12 mouse cellular contexts compared by ENCODE assay signal in the genomic region with DNA sequence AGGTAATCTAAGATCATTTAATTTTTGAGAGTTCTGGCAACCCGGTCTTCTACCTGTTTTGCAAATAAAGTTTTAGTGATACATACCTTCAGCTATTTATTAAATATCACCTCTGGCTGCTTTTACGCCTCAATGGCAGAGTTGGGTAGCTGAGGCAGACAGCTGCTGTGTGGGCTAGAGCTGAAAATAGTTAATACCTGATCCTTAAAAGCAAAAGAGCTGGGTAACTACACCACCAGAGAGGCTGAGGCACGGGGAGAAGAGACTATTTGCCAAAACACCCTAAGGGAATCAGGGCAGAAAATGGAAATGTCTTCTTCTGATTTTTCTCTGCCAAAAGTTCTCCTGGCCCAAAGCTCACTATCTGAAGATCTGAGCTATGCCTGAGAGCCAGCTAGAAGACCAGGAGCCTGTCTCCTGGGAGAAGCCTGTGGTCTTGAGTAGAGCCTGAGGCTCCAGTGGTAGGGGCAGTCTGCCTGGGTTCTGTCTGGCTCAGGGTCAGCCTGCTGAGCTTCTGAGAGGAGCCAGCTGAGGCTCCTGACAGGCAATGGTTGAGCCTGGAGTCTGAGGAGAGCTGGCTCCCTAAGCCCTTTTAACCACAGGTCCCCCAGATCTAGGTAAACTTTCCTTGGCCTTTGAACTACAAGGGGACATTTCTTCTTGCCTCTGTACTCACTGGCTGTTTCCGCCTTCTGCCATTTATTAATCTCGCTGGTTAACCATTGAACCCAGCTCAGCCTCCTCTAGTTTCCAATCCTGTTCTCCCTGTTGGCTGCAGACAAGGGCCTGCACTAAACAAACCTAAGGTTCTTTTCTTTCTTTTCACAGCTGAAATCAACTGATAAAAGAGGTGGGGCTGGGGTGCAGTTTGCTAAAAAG.
DNase-seq lines count a peak whose midpoint lies in the region; ATAC-seq and TF ChIP-seq lines count a peak whose summit lies in the region.
"Had no signal": no experiment of that assay in that cellular context is flagged by ENCODE, and none has a peak within 500 bp of the region (broad histone marks: within the 10 kb centered on the region; RNA-seq: fewer than 3 reads in every experiment).

No protein-coding gene starts in this region.

- ATAC-seq in kidney, postnatal 0 days (replicated peaks; ENCODE audit: low FRiP score, low read depth) = peak; percentile 83
- ATAC-seq in lung, postnatal 0 days = peak; percentile 74
- no peak for ATAC-seq in megakaryocyte, adult 5-6 weeks (ENCODE audit: poor library complexity, severe bottlenecking)
- ATAC-seq: midbrain, embryonic 16.5 days had no signal

- H3K27ac ChIP-seq in MEL (ENCODE audit: control insufficient read depth, low read depth, low read length) = no peak overlapping the region
- peak overlapping the region; percentile 30; the same call in 1 of the 2 replicates for H3K27ac ChIP-seq in embryonic facial prominence, embryonic 10.5 days (replicated peaks)
- peak overlapping the region; percentile 90 for H3K27ac ChIP-seq in kidney, postnatal 0 days
- H3K27ac ChIP-seq in lung, postnatal 0 days (ENCODE audit: low read length) = peak overlapping the region; percentile 68
- H3K27ac ChIP-seq: forebrain, embryonic 12.5 days; hindbrain, embryonic 14.5 days; limb, embryonic 10.5 days had no signal

- no peaks in the 10 kb centered on the region; a peak in 1 of 4 replicates for H3K36me3 ChIP-seq in MEL (ENCODE audit: control insufficient read depth in 1 of 2, insufficient read depth in 2 of 2, low read length in 2 of 2)
- no peaks in the 10 kb centered on the region for H3K36me3 ChIP-seq in embryonic facial prominence, embryonic 10.5 days (replicated peaks)
- no peaks in the 10 kb centered on the region for H3K36me3 ChIP-seq in kidney, postnatal 0 days (ENCODE audit: insufficient read depth, low read length)
- no peaks in the 10 kb centered on the region for H3K36me3 ChIP-seq in lung, postnatal 0 days (ENCODE audit: insufficient read depth, low read length)
- H3K36me3 ChIP-seq: forebrain, embryonic 12.5 days; limb, embryonic 10.5 days had no signal

- no peak for TF ChIP-seq RAD21 in MEL (IDR thresholded peaks at IDR 0.05; ENCODE audit: low read depth, low read length)

- peak; percentile 32 for DNase-seq in MEL (ENCODE audit: low read depth, low spot score)
- no peak for DNase-seq in embryonic facial prominence, embryonic 10.5 days (ENCODE audit: low spot score)
- peak; percentile 57 for DNase-seq in kidney, postnatal 0 days (ENCODE audit: low spot score)
- DNase-seq in lung, postnatal 0 days (ENCODE audit: low spot score) = peak; percentile 49
- DNase-seq in neural tube, embryonic 10.5 days (ENCODE audit: extremely low spot score, low spot score) = no peak
- DNase-seq in left cerebral cortex, adult 11 months (ENCODE audit: low spot score) = no peak
- DNase-seq: adrenal gland, adult 8-10 months had no signal

- H3K9ac ChIP-seq in MEL (ENCODE audit: control insufficient read depth, low read depth, low read length, poor library complexity, severe bottlenecking) = no peak overlapping the region
- no peak overlapping the region for H3K9ac ChIP-seq in kidney, postnatal 0 days (ENCODE audit: low read depth, low read length)
- no peak overlapping the region for H3K9ac ChIP-seq in lung, postnatal 0 days (replicated peaks; ENCODE audit: low read depth)
- H3K9ac ChIP-seq: forebrain, embryonic 12.5 days; hindbrain, embryonic 14.5 days had no signal

- TF ChIP-seq EP300 in MEL (IDR thresholded peaks at IDR 0.05; ENCODE audit: low read depth in 1 of 2, low read length in 2 of 2) = no peak
- TF ChIP-seq EP300 in lung, postnatal 0 days (IDR thresholded peaks at IDR 0.05) = no peak

- H3K27me3 ChIP-seq in MEL (ENCODE audit: control insufficient read depth in 1 of 2, insufficient read depth in 2 of 2, low read length in 2 of 2) = no peaks in the 10 kb centered on the region; a peak in 2 of 4 replicates
- peaks cover 15% of the 10 kb centered on the region for H3K27me3 ChIP-seq in embryonic facial prominence, embryonic 10.5 days (replicated peaks; ENCODE audit: low read depth, poor library complexity, severe bottlenecking)
- H3K27me3 ChIP-seq in kidney, postnatal 0 days (ENCODE audit: insufficient read depth, low read length) = no peaks in the 10 kb centered on the region
- H3K27me3 ChIP-seq in lung, postnatal 0 days (replicated peaks; ENCODE audit: insufficient read depth, low read length) = no peaks in the 10 kb centered on the region
- H3K27me3 ChIP-seq: forebrain, embryonic 12.5 days had no signal

- no peak for TF ChIP-seq CTCF in MEL (IDR thresholded peaks at IDR 0.05 in 2 of 3, conservative IDR thresholded peaks at IDR 0.05 in 1 of 3; ENCODE audit: control insufficient read depth in 1 of 3, insufficient read depth in 1 of 3, low read depth in 2 of 3, low read length in 3 of 3, poor library complexity in 1 of 3, severe bottlenecking in 1 of 3)
- TF ChIP-seq CTCF in kidney, postnatal 0 days (IDR thresholded peaks at IDR 0.05; ENCODE audit: low read depth) = no peak
- no peak for TF ChIP-seq CTCF in lung, postnatal 0 days (IDR thresholded peaks at IDR 0.05)

- 73% methylated on average over 5 of the region's 5 CpGs for WGBS in embryonic facial prominence, embryonic 10.5 days
- 49% methylated on average over 5 of the region's 5 CpGs for WGBS in kidney, postnatal 0 days
- WGBS in lung, postnatal 0 days = 58% methylated on average over 5 of the region's 5 CpGs

- no peak overlapping the region for H3K4me2 ChIP-seq in kidney, postnatal 0 days (ENCODE audit: low read length)
- no peak overlapping the region for H3K4me2 ChIP-seq in lung, postnatal 0 days (replicated peaks; ENCODE audit: low read depth, low read length)
- H3K4me2 ChIP-seq: forebrain, embryonic 12.5 days; hindbrain, embryonic 14.5 days had no signal

- no peak overlapping the region for H3K4me3 ChIP-seq in MEL (ENCODE audit: control insufficient read depth in 1 of 2, insufficient read depth in 1 of 2, low read depth in 2 of 2, low read length in 2 of 2)
- H3K4me3 ChIP-seq in embryonic facial prominence, embryonic 10.5 days = no peak overlapping the region
- H3K4me3 ChIP-seq in kidney, postnatal 0 days (replicated peaks; ENCODE audit: low read depth, low read length) = no peak overlapping the region
- no peak overlapping the region for H3K4me3 ChIP-seq in lung, postnatal 0 days (ENCODE audit: low read depth, low read length)
- H3K4me3 ChIP-seq: forebrain, embryonic 12.5 days; limb, embryonic 10.5 days had no signal

- H3K79me2 ChIP-seq in MEL (ENCODE audit: control insufficient read depth, insufficient read depth, low read length, poor library complexity) = no peaks in the 10 kb centered on the region

- no peaks in the 10 kb centered on the region for H3K9me3 ChIP-seq in MEL (replicated peaks; ENCODE audit: insufficient read depth, low read length)
- 0 out of 2 replicates have a peak, but pooled peaks cover 5% of the 10 kb centered on the region for H3K9me3 ChIP-seq in embryonic facial prominence, embryonic 10.5 days
- H3K9me3 ChIP-seq in kidney, postnatal 0 days (replicated peaks; ENCODE audit: low read length) = no peaks in the 10 kb centered on the region
- H3K9me3 ChIP-seq in lung, postnatal 0 days (ENCODE audit: low read length) = no peaks in the 10 kb centered on the region
- H3K9me3 ChIP-seq: limb, embryonic 10.5 days had no signal

- no peaks in the 10 kb centered on the region for H3K4me1 ChIP-seq in MEL (ENCODE audit: control insufficient read depth in 1 of 2, insufficient read depth in 2 of 2, low read length in 2 of 2)
- H3K4me1 ChIP-seq in embryonic facial prominence, embryonic 10.5 days = peaks cover 9% of the 10 kb centered on the region
- H3K4me1 ChIP-seq in kidney, postnatal 0 days (replicated peaks; ENCODE audit: insufficient read depth, low read length) = peaks cover 9% of the 10 kb centered on the region
- no peaks in the 10 kb centered on the region for H3K4me1 ChIP-seq in lung, postnatal 0 days (ENCODE audit: insufficient read depth, low read depth, low read length)
- H3K4me1 ChIP-seq: forebrain, embryonic 12.5 days had no signal

- TF ChIP-seq POLR2A in MEL (IDR thresholded peaks at IDR 0.05; ENCODE audit: control insufficient read depth in 1 of 2, insufficient read depth in 1 of 2, low read depth in 1 of 2, low read length in 2 of 2, poor library complexity in 1 of 2) = no peak

TF ChIP-seq in MEL, 35 proteins besides CTCF, POLR2A, EP300 and RAD21:
- TF ChIP-seq SMC3 (IDR thresholded peaks at IDR 0.05; ENCODE audit: low read depth, low read length) (no peak), GABPA (IDR thresholded peaks at IDR 0.05; ENCODE audit: low read depth, low read length) (no peak), NRF1 (IDR thresholded peaks at IDR 0.05; ENCODE audit: insufficient read depth, low read depth, low read length, poor library complexity, severe bottlenecking) (no peak), GATA1 (IDR thresholded peaks at IDR 0.05; ENCODE audit: low read depth, low read length) (no peak), HCFC1 (IDR thresholded peaks at IDR 0.05; ENCODE audit: low read depth, low read length) (no peak), RCOR1 (IDR thresholded peaks at IDR 0.05; ENCODE audit: low read depth, low read length) (no peak), POLR2AphosphoS5 (IDR thresholded peaks at IDR 0.05; ENCODE audit: borderline replicate concordance, low read depth, low read length) (no peak), MAFK (IDR thresholded peaks at IDR 0.05; ENCODE audit: borderline replicate concordance, low read depth, low read length) (no peak), E2F4 (IDR thresholded peaks at IDR 0.05; ENCODE audit: borderline replicate concordance, low read depth, low read length) (no peak), ZNF384 (IDR thresholded peaks at IDR 0.05; ENCODE audit: low read depth, low read length) (no peak), MYB (IDR thresholded peaks at IDR 0.05; ENCODE audit: low read depth, low read length) (no peak), SIN3A (IDR thresholded peaks at IDR 0.05; ENCODE audit: low read length) (no peak)

Comparison
In these comparisons a context has a peak if more than half of its experiments do, and no peak if none do; other contexts are left out.
1. DNase-seq: peak in MEL (single experiment), kidney, postnatal 0 days (single experiment) and lung, postnatal 0 days (single experiment); none in embryonic facial prominence, embryonic 10.5 days (single experiment), neural tube, embryonic 10.5 days (single experiment) and left cerebral cortex, adult 11 months (single experiment).